Mouse (Mus musculus) adrenal gland (tissue): Measurements from ENCODE around the gene Sectm1b.

Experiments used
- intact Hi-C: fragments of 180-260 bp; cut with DNase I; formaldehyde crosslinking; loops from one replicate; pipeline ENCODE4 v1.15.1; 2025

The Sectm1b gene

GRCm38 (mm10) chr11:121038366-121039240 is 24.8 kb downstream of the Sectm1b start:
- intact Hi-C loops: no loop called here

GRCm38 (mm10) chr11:121033118-121033517 is 30.3 kb downstream of the Sectm1b start:
- intact Hi-C loops: no loop called here

GRCm38 (mm10) chr11:121027259-121027658 is 36.1 kb downstream of the Sectm1b start:
- intact Hi-C loops: no loop called here

- intact Hi-C loops: no loop called here
These were observed 39.2 kb downstream of the Sectm1b start for GRCm38 (mm10) chr11:121024163-121024562.

- intact Hi-C loops: loop anchor here (5.0 kb wide), 2 partner anchors 33 to 108 kb away; no protein-coding TSS in a partner anchor
These were observed 43.9 kb downstream of the Sectm1b start for GRCm38 (mm10) chr11:121019501-121019900.

GRCm38 (mm10) chr11:121017703-121018102 is 45.7 kb downstream of the Sectm1b start:
- intact Hi-C loops: loop anchor here (2.0 to 5.0 kb wide), 3 partner anchors 23 to 110 kb away; no protein-coding TSS in a partner anchor

- intact Hi-C loops: loop anchor here (5.0 kb wide), 2 partner anchors 37 to 112 kb away; no protein-coding TSS in a partner anchor
These were observed 47.9 kb downstream of the Sectm1b start for GRCm38 (mm10) chr11:121015472-121015871.

- intact Hi-C loops: loop anchor here (5.0 kb wide), 2 partner anchors 37 to 112 kb away; no protein-coding TSS in a partner anchor
These were observed 48.5 kb downstream of the Sectm1b start for GRCm38 (mm10) chr11:121014896-121015300.

- intact Hi-C loops: no loop called here
These were observed 49.7 kb downstream of the Sectm1b start for GRCm38 (mm10) chr11:121013656-121014055.

GRCm38 (mm10) chr11:121010044-121010755 is 53.2 kb downstream of the Sectm1b start:
- intact Hi-C loops: no loop called here

GRCm38 (mm10) chr11:121006184-121006583 is 57.2 kb downstream of the Sectm1b start:
- intact Hi-C loops: no loop called here

- intact Hi-C loops: no loop called here
These were observed 59.1 kb downstream of the Sectm1b start for GRCm38 (mm10) chr11:121004281-121004680.
